Mouse (Mus musculus) cortical plate, adult 2 months (tissue): ENCODE measurements around the gene Apobec3.

Experiments used
- CTCF ChIP-seq: fragments of 200-500 bp; IDR thresholded peaks from 2 replicates; pipeline ENCODE4 v1.5.1; 2011; ENCODE audit warnings: mild to moderate bottlenecking, control low read depth, low read length; ENCODE audit not compliant: insufficient read depth; ENCODE audit errors: extremely low read depth
- POLR2A ChIP-seq: fragments of 200-500 bp; IDR thresholded peaks from 2 replicates; pipeline ENCODE4 v1.6.1; 2011; ENCODE audit warnings: mild to moderate bottlenecking, low read length, control low read depth; ENCODE audit not compliant: insufficient read depth; ENCODE audit errors: extremely low read depth

GRCm38 (mm10) chr15:79899828-79900510, 8.5 kb downstream of the Apobec3 start:
- TF ChIP-seq CTCF: no peak
- TF ChIP-seq POLR2A: no peak
